ENCODE assay signal across 24 mouse cellular contexts in genomic region chr10:88578651-88579050, GRCm38 (mm10). TPM values are rescaled to one million over a fixed set of nuclear protein-coding genes. Genes with fewer than 3 reads are reported as not detected.
A peak's percentile ranks its signal among the peaks of the same experiment; 100 is the strongest.
DNase-seq lines count a peak whose midpoint lies in the region; ATAC-seq and TF ChIP-seq lines count a peak whose summit lies in the region.
"Had no signal": no experiment of that assay in that cellular context is flagged by ENCODE, and none has a peak within 500 bp of the region (broad histone marks: within the 10 kb centered on the region; RNA-seq: fewer than 3 reads in every experiment).

No protein-coding gene starts in this region.

- TF ChIP-seq CTCF in MEL (IDR thresholded peaks at IDR 0.05 in 2 of 3, conservative IDR thresholded peaks at IDR 0.05 in 1 of 3; ENCODE audit: control insufficient read depth in 1 of 3, insufficient read depth in 1 of 3, low read depth in 2 of 3, low read length in 3 of 3, poor library complexity in 1 of 3, severe bottlenecking in 1 of 3) = no peak

- no peaks in the 10 kb centered on the region for H3K27me3 ChIP-seq in kidney, embryonic 16.5 days (ENCODE audit: insufficient read depth, low read length)
- H3K27me3 ChIP-seq in MEL (ENCODE audit: control insufficient read depth in 1 of 2, insufficient read depth in 2 of 2, low read length in 2 of 2) = no peaks in the 10 kb centered on the region
- no peaks in the 10 kb centered on the region for H3K27me3 ChIP-seq in splenic B cell, adult 2 months (ENCODE audit: control insufficient read depth, insufficient read depth, low read length, poor library complexity, severe bottlenecking)
- no peaks in the 10 kb centered on the region for H3K27me3 ChIP-seq in hindbrain, embryonic 14.5 days (ENCODE audit: control insufficient read depth, insufficient read depth, low read length)
- H3K27me3 ChIP-seq: liver, embryonic 12.5 days; neural tube, embryonic 12.5 days had no signal

- WGBS in kidney, embryonic 16.5 days = 50% methylated on average over 4 of the region's 4 CpGs
- WGBS in hindbrain, embryonic 14.5 days = 85% methylated on average over 4 of the region's 4 CpGs

- no peaks in the 10 kb centered on the region for H3K79me2 ChIP-seq in MEL (ENCODE audit: control insufficient read depth, insufficient read depth, low read length, poor library complexity)

- no peak overlapping the region for H3K4me2 ChIP-seq in kidney, embryonic 16.5 days (replicated peaks; ENCODE audit: low read depth, low read length)
- no peak overlapping the region for H3K4me2 ChIP-seq in hindbrain, embryonic 14.5 days (replicated peaks)
- H3K4me2 ChIP-seq: heart, embryonic 15.5 days; liver, embryonic 12.5 days; lung, embryonic 14.5 days; midbrain, embryonic 11.5 days; neural tube, embryonic 12.5 days had no signal

- H3K4me3 ChIP-seq in kidney, embryonic 16.5 days (ENCODE audit: low read length) = no peak overlapping the region
- H3K4me3 ChIP-seq in MEL (ENCODE audit: control insufficient read depth in 1 of 2, insufficient read depth in 1 of 2, low read depth in 2 of 2, low read length in 2 of 2) = no peak overlapping the region
- no peak overlapping the region for H3K4me3 ChIP-seq in hindbrain, embryonic 14.5 days (replicated peaks; ENCODE audit: low read length)
- H3K4me3 ChIP-seq: embryonic facial prominence, embryonic 10.5 days; heart, adult 2 months; heart, embryonic 15.5 days; liver, embryonic 12.5 days; neural tube, embryonic 12.5 days had no signal

- peaks cover 4% of the 10 kb centered on the region; the same call in 1 of the 2 replicates for H3K4me1 ChIP-seq in kidney, embryonic 16.5 days (ENCODE audit: insufficient read depth, low read length)
- H3K4me1 ChIP-seq in MEL (ENCODE audit: control insufficient read depth in 1 of 2, insufficient read depth in 2 of 2, low read length in 2 of 2) = no peaks in the 10 kb centered on the region
- no peaks in the 10 kb centered on the region for H3K4me1 ChIP-seq in hindbrain, embryonic 14.5 days (replicated peaks; ENCODE audit: control insufficient read depth, insufficient read depth, low read length)
- H3K4me1 ChIP-seq: embryonic facial prominence, embryonic 10.5 days; heart, embryonic 15.5 days; liver, embryonic 12.5 days; neural tube, embryonic 12.5 days had no signal

- TF ChIP-seq POLR2A in MEL (IDR thresholded peaks at IDR 0.05; ENCODE audit: control insufficient read depth in 1 of 2, insufficient read depth in 1 of 2, low read depth in 1 of 2, low read length in 2 of 2, poor library complexity in 1 of 2) = no peak

- no peaks in the 10 kb centered on the region for H3K36me3 ChIP-seq in kidney, embryonic 16.5 days (ENCODE audit: insufficient read depth, low read length)
- H3K36me3 ChIP-seq in MEL (ENCODE audit: control insufficient read depth in 1 of 2, insufficient read depth in 2 of 2, low read length in 2 of 2) = no peaks in the 10 kb centered on the region
- no peaks in the 10 kb centered on the region for H3K36me3 ChIP-seq in splenic B cell, adult 2 months (ENCODE audit: control insufficient read depth, insufficient read depth, low read length, poor library complexity, severe bottlenecking)
- H3K36me3 ChIP-seq in hindbrain, embryonic 14.5 days (replicated peaks; ENCODE audit: control insufficient read depth, insufficient read depth) = no peaks in the 10 kb centered on the region
- H3K36me3 ChIP-seq: embryonic facial prominence, embryonic 10.5 days; heart, embryonic 15.5 days; liver, embryonic 12.5 days; neural tube, embryonic 12.5 days had no signal

- H3K9ac ChIP-seq in kidney, embryonic 16.5 days (replicated peaks; ENCODE audit: low read length) = no peak overlapping the region
- no peak overlapping the region for H3K9ac ChIP-seq in MEL (ENCODE audit: control insufficient read depth, low read depth, low read length, poor library complexity, severe bottlenecking)
- no peak overlapping the region for H3K9ac ChIP-seq in hindbrain, embryonic 14.5 days
- H3K9ac ChIP-seq: heart, embryonic 15.5 days; liver, embryonic 12.5 days; lung, embryonic 14.5 days; neural tube, embryonic 12.5 days had no signal

- TF ChIP-seq RAD21 in MEL (IDR thresholded peaks at IDR 0.05; ENCODE audit: low read depth, low read length) = no peak

- no peaks in the 10 kb centered on the region for H3K9me3 ChIP-seq in kidney, embryonic 16.5 days (ENCODE audit: low read length)
- no peaks in the 10 kb centered on the region for H3K9me3 ChIP-seq in MEL (replicated peaks; ENCODE audit: insufficient read depth, low read length)
- H3K9me3 ChIP-seq in hindbrain, embryonic 14.5 days (ENCODE audit: control insufficient read depth, low read length) = no peaks in the 10 kb centered on the region
- H3K9me3 ChIP-seq: embryonic facial prominence, embryonic 10.5 days; heart, embryonic 15.5 days; liver, embryonic 12.5 days; neural tube, embryonic 12.5 days had no signal

- DNase-seq in kidney, postnatal 36 days = peak; percentile 11 to 54
- DNase-seq in MEL (ENCODE audit: low read depth, low spot score) = peak; percentile 27
- peak; percentile 2 for DNase-seq in c-Kit-positive CD71-negative TER-119-negative erythroid progenitor cells, embryonic 14.5 days (ENCODE audit: low read depth)
- DNase-seq in splenic B cell, adult 2 months (ENCODE audit: low read depth, low spot score) = peak; percentile 16
- DNase-seq in spleen, postnatal 4 days (ENCODE audit: low spot score in 2 of 2) = no peak
- DNase-seq in hindbrain, embryonic 14.5 days (ENCODE audit: low spot score) = no peak
- DNase-seq: adrenal gland, postnatal 10 days; cerebellum, adult 11-12 months; cerebellum, postnatal 25 days; gastrocnemius, postnatal 10 days; kidney, postnatal 10 days; lung, embryonic 14.5 days; lung, postnatal 36 days; right cerebral cortex, postnatal 4 days; thymus, postnatal 14 days had no signal

- H3K27ac ChIP-seq in kidney, embryonic 16.5 days (ENCODE audit: low read length) = no peak overlapping the region
- H3K27ac ChIP-seq in MEL (ENCODE audit: control insufficient read depth, low read depth, low read length) = no peak overlapping the region
- H3K27ac ChIP-seq in hindbrain, embryonic 14.5 days = no peak overlapping the region
- H3K27ac ChIP-seq: embryonic facial prominence, embryonic 10.5 days; heart, adult 2 months; heart, embryonic 15.5 days; liver, embryonic 12.5 days; neural tube, embryonic 12.5 days had no signal

- no peak for TF ChIP-seq EP300 in MEL (IDR thresholded peaks at IDR 0.05; ENCODE audit: low read depth in 1 of 2, low read length in 2 of 2)

- ATAC-seq in kidney, embryonic 16.5 days (ENCODE audit: low FRiP score, low TSS enrichment) = no peak
- no peak for ATAC-seq in hindbrain, embryonic 14.5 days (ENCODE audit: low FRiP score)
- ATAC-seq: inflammation-experienced regulatory T-cells, adult 6 months; liver, embryonic 12.5 days had no signal

TF ChIP-seq in MEL, 35 proteins besides CTCF, POLR2A, EP300 and RAD21:
- no peak for TF ChIP-seq GATA1 (IDR thresholded peaks at IDR 0.05; ENCODE audit: low read depth, low read length)
- TF ChIP-seq RCOR1 (IDR thresholded peaks at IDR 0.05; ENCODE audit: low read depth, low read length) = no peak
- no peak for TF ChIP-seq KAT2A (conservative IDR thresholded peaks at IDR 0.05; ENCODE audit: low read depth, low read length)
- TF ChIP-seq BHLHE40 (IDR thresholded peaks at IDR 0.05; ENCODE audit: borderline replicate concordance, low read depth, low read length) = peak; percentile 87
- no peak for TF ChIP-seq HCFC1 (IDR thresholded peaks at IDR 0.05; ENCODE audit: low read depth, low read length)
- TF ChIP-seq USF1 (IDR thresholded peaks at IDR 0.05; ENCODE audit: low read depth, low read length) = 0 out of 2 replicates have a peak, but pooled peaks have one; percentile 47
- TF ChIP-seq ZC3H11A (IDR thresholded peaks at IDR 0.05; ENCODE audit: low read depth, low read length) = no peak
- no peak for TF ChIP-seq E2F4 (IDR thresholded peaks at IDR 0.05; ENCODE audit: borderline replicate concordance, low read depth, low read length)
- TF ChIP-seq MAX (IDR thresholded peaks at IDR 0.05; ENCODE audit: low read length) = peak; percentile 45; the same call in 1 of the 2 replicates

RNA-seq across cellular contexts. Expression of gene Mybpc1, which starts 26.3 kb away (rescaled TPM):
- 5.2 and 6.5 TPM in 2 replicates for polyA plus RNA-seq in kidney, embryonic 16.5 days (2015; fragmentation: Nextera tagmentation; extraction: Ambion mirVana)
- total RNA-seq in MEL (2012; rRNA removed) = not detected in 2 replicates
- polyA plus RNA-seq in MEL (2012; ENCODE audit: insufficient read depth in 1 of 2, insufficient read length in 2 of 2, low read depth in 1 of 2, low replicate concordance in 2 of 2, missing spikeins in 1 of 2) = not detected
- polyA plus RNA-seq in hindbrain, embryonic 14.5 days (2014; fragmentation: Nextera tagmentation; extraction: Ambion mirVana) = 3.1 and 4.4 TPM in 2 replicates
- total RNA-seq: monocyte, adult 5-6 weeks had no signal
- polyA plus RNA-seq: inflammation-experienced regulatory T-cells, adult 6 months had no signal

Comparison
In these comparisons a context has a peak if more than half of its experiments do, and no peak if none do; other contexts are left out.
1. DNase-seq: peak in kidney, postnatal 36 days (2 of 2), MEL (single experiment), c-Kit-positive CD71-negative TER-119-negative erythroid progenitor cells, embryonic 14.5 days (single experiment) and splenic B cell, adult 2 months (single experiment); none in spleen, postnatal 4 days (0 of 2) and hindbrain, embryonic 14.5 days (single experiment).